Mouse (Mus musculus) heart, embryonic 10.5 days (tissue): ENCODE measurements around the gene Rabep1. TPM values are rescaled to one million over a fixed set of nuclear protein-coding genes. Genes with fewer than 3 reads are reported as not detected.

ENCODE experiments used
- DNase-seq: peaks from one replicate; pipeline ENCODE4 v3.0.0-alpha.2; 2017; ENCODE audit warnings: low spot score
- H3K27ac ChIP-seq: fragments of 300-500 bp; sonication (generic); 2 replicates; pipeline ENCODE4 v1.5.1; 2016; ENCODE audit warnings: mild to moderate bottlenecking
- H3K27me3 ChIP-seq: fragments of 300-500 bp; sonication (generic); 2 replicates; pipeline ENCODE4 v1.6.1; 2016; ENCODE audit warnings: mild to moderate bottlenecking; ENCODE audit not compliant: poor library complexity, insufficient read depth, severe bottlenecking
- H3K36me3 ChIP-seq: fragments of 300-500 bp; sonication (generic); 2 replicates; pipeline ENCODE4 v1.6.1; 2016; ENCODE audit warnings: mild to moderate bottlenecking, moderate library complexity
- H3K4me1 ChIP-seq: fragments of 300-500 bp; sonication (generic); 2 replicates; pipeline ENCODE4 v1.6.1; 2016; ENCODE audit warnings: mild to moderate bottlenecking
- H3K4me3 ChIP-seq: fragments of 300-500 bp; sonication (generic); 2 replicates; pipeline ENCODE4 v1.5.1; 2016; ENCODE audit warnings: mild to moderate bottlenecking, moderate library complexity
- H3K9me3 ChIP-seq: fragments of 300-500 bp; sonication (generic); 2 replicates; pipeline ENCODE4 v1.6.1; 2016; ENCODE audit warnings: mild to moderate bottlenecking, moderate library complexity
- WGBS: fragments of 180-500 bp; shearing (Covaris S2); methylation state at CpG from one replicate; pipeline ENCODE4 v1.1.7; 2016; 5-methylcytosine and 5-hydroxymethylcytosine counted together
- polyA plus RNA-seq: library from polyadenylated mRNA; unstranded; fragments of >200 nt; fragmentation: Nextera tagmentation; extraction: Ambion mirVana; gene quantifications from 2 replicates; pipeline ENCODE4 v1.2.1, GENCODE M21; 2016

Gene Rabep1
- 29.4 and 29.7 TPM in 2 replicates for polyA plus RNA-seq

DNA sequence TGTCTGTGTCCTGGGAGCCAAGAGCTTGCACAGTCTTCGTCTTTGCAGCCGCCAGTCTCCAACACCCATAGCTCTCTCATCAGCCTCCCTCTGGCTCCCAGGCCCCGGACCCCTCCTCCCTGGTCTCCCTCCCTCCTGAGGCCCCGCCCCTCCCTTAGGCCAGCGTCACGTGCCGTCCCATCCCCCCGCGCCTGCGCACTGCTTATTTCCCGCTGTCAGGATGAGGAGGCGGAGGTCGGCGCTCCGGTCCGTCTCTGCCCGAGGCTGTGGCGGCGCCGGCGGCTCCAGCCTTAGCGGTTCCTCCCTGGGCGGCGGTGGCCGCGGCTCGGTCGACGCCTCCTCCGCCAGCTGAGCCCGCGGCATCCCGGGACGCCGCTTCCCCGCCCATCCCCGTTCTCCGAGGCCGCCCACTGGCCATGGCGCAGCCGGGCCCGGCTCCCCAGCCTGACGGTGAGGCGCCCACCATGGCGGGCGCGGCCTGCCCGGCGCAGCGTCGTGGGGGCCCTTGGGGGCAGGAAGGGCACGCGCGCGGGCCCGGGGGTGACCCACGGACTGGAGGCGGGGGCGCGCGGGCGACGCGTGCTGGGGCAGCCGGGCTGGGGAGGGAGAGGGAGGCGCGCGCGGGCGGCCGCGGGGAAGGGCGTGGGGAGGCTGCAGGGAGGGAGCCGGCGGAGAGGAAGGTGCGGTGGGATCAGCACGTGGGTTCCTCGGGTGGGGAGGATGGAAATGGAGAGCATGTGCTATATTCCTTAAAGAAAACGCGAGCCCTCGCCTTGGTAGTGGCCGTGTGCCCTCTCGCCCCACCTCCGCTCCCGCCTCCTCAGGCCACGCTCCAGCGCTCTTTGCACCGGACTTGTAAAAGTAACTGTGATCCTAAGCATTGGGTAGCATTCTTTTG, at the start of gene Rabep1:
Rabep1 (plus strand) TSS at position 220 of the 898 bp plus-strand sequence.
- peak within 1 kb of the TSS; percentile 98 for H3K4me3 ChIP-seq
- peak within 1 kb of the TSS; percentile 97 for H3K27ac ChIP-seq
- peak; percentile 98 for DNase-seq
- no peaks in the 10 kb centered on the region for H3K27me3 ChIP-seq
- under 1% methylated on average over 83 of the region's 88 CpGs for WGBS
- no peaks in the 10 kb centered on the region for H3K36me3 ChIP-seq
- H3K4me1 ChIP-seq: peaks cover 24% of the 10 kb centered on the region
- H3K9me3 ChIP-seq: no peaks in the 10 kb centered on the region

DNA sequence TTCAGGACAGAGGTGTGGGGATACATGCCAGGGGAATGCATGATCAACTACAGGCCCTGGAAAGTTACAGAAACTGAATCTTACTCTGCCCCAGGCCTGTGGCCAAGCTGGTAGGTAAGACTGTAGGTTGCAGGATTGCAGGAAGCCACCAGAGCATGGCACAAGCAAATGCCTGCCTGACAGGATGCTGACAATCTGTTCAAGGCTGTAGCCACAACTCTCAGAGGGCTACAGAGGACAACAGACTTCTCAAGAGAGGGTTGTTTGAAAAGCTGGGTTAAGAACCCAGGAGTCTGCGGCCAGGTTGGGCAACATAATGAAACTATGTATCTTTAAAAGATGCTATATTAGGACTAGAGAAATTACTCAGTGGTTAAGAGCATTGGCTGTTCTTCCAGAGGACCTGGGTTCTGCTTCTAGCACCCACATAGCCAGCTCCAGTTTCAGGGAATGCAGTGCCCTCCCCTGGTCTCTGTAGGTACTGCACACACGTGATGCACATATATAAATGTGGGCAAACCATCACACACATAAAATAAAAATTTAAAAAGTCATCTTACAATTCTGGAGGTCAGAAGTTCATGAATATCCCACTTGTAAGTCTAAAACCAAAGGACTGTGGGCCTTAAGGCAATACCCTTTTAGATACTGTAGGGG, 42.2 kb upstream of the Rabep1 start:
- DNase-seq: no peak
- Histone ChIP-seq H3K9me3 (no peaks in the 10 kb centered on the region), H3K36me3 (no peaks in the 10 kb centered on the region), H3K27me3 (no peaks in the 10 kb centered on the region), H3K4me1 (peaks cover 4% of the 10 kb centered on the region), H3K4me3 (no peak overlapping the region), H3K27ac (no peak overlapping the region)
- 92% methylated on average over 2 of the region's 2 CpGs for whole genome bisulfite sequencing

DNA sequence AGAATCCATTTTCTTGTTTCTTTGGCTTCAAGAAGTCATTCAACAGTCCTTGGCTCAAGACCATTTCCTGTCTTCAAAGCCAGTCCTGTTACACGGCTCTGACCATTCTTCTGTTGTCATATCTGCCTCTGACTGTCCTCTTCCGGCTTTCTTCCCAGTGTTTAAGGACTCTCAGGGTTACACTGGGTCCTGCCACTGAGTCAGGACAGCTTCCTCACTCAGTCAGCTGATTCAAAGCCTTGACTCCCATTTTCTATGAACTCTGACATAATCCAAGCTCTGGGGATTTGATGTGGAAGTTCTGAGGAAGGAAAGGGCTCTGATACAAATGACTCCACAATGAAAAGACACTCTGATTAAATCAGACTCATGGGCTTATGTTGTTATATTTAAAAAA, 41.7 kb upstream of the Rabep1 start:
- no peak for DNase-seq
- H3K27ac ChIP-seq: no peak overlapping the region
- peaks cover 4% of the 10 kb centered on the region for H3K4me1 ChIP-seq
- H3K27me3 ChIP-seq: no peaks in the 10 kb centered on the region
- 70% methylated on average over 2 of the region's 2 CpGs for WGBS
- H3K4me3 ChIP-seq: no peak overlapping the region
- no peaks in the 10 kb centered on the region for H3K9me3 ChIP-seq
- H3K36me3 ChIP-seq: no peaks in the 10 kb centered on the region

DNA sequence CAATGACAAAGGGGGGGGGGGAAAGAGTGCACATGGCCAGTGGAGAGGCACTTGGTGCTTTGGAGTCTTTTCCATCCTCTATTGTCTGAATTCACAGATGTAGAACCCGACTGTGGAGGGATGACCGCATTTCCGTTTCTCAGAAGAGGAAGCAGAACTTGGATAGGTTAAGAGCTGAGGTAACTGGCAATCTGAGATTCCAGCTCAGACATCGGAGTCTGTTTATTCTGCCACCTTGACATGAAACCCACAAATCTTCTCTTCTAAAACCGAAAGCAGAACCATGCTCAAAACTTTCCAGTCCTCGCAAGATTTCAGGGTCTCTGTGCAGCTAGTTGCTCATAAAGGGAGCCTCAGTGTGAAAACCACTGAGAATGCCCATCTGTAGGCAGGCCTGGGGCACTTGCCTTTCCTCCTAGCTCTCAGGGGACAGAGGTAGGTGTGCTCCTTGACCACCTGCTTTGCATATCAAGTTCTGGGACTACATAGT, 40.8 kb upstream of the Rabep1 start:
- H3K27ac ChIP-seq: no peak overlapping the region
- peaks cover 4% of the 10 kb centered on the region for H3K4me1 ChIP-seq
- WGBS: 81% methylated on average over 6 of the region's 6 CpGs

DNA sequence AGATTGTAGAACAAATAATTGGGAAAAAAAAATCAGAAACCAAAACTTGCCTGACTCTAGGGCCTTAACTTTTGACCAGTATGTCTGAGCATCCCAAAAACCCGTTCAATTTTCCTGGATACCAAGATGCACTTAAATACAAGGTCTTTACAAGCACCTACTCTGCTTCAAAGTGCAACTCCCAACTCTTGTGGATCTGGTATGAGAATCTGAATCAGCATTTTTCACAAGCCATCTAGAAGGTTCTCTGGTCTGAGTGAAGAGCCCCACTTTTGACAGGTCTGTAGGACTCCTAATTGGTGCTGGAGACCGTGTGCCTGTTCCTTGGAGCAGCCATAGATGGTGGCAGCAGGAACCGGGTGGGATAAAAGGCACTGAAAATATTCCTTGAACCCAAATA, 40.2 kb upstream of the Rabep1 start:
- H3K4me1 ChIP-seq: peaks cover 4% of the 10 kb centered on the region
- H3K9me3 ChIP-seq: no peaks in the 10 kb centered on the region
- H3K36me3 ChIP-seq: no peaks in the 10 kb centered on the region
- WGBS: 77% methylated on average over 3 of the region's 3 CpGs
- no peak for DNase-seq
- H3K4me3 ChIP-seq: no peak overlapping the region
- no peaks in the 10 kb centered on the region for H3K27me3 ChIP-seq
- H3K27ac ChIP-seq: no peak overlapping the region

More for the DNA sequence above, 40.8 kb upstream of the Rabep1 start:
- no peaks in the 10 kb centered on the region for H3K36me3 ChIP-seq
- H3K4me3 ChIP-seq: no peak overlapping the region
- no peaks in the 10 kb centered on the region for H3K9me3 ChIP-seq
- no peaks in the 10 kb centered on the region for H3K27me3 ChIP-seq
- DNase-seq: no peak

DNA sequence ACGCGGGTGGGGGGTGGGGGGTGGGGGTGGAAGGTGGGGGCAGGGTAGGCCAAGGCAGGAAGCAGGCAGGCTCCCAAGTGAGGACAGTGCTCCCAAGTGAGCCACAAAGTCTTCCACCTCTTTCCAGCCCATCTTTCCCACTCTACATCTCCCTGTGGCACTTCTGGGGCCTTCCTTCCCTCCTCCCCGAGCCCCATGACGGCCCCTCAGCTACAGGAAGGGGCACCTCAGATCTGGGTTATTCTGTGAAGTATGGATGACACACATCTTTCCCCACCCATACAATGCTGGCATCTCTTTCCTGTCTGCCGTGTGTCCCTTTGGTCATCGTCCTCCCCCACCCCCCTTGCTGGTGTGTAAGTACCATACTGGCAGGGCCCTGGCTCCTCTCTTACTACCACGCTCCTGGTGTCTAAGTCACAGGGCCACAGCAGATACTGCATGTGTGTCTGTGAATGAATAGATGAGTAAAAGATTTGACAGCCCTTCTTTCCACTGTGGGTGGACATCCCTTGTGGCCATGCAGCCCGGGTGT, 38.9 kb upstream of the Rabep1 start:
- no peaks in the 10 kb centered on the region for H3K9me3 ChIP-seq
- DNase-seq: no peak
- peak overlapping the region; percentile 69 for H3K27ac ChIP-seq
- H3K27me3 ChIP-seq: no peaks in the 10 kb centered on the region
- no peaks in the 10 kb centered on the region for H3K36me3 ChIP-seq
- H3K4me3 ChIP-seq: no peak overlapping the region
- WGBS: 70% methylated on average over 8 of the region's 8 CpGs
- H3K4me1 ChIP-seq: peaks cover 4% of the 10 kb centered on the region

DNA sequence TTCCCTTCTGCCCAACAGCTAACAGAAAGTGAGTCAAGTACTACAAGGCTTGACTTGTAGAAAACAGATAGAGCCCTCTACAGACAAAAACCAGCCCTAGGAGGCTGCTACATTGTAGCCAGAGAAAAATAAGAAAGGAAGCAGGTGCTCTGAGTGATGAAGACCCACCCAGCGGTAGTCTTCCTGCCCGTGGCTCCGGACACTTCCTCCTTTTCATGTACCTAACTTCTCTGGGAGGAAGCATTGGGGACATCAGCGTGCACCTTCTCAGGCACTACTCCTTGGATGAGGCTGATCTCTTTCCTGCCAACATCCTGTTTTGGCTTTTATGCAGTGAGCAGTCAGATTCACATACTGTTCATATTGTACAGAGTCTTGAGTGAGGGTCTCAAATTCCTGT, 37.9 kb upstream of the Rabep1 start:
- peaks cover 4% of the 10 kb centered on the region for H3K4me1 ChIP-seq
- no peak overlapping the region for H3K4me3 ChIP-seq
- H3K9me3 ChIP-seq: no peaks in the 10 kb centered on the region
- WGBS: 62% methylated on average over 4 of the region's 4 CpGs
- H3K27me3 ChIP-seq: no peaks in the 10 kb centered on the region
- H3K36me3 ChIP-seq: no peaks in the 10 kb centered on the region
- no peak for DNase-seq
- no peak overlapping the region for H3K27ac ChIP-seq

DNA sequence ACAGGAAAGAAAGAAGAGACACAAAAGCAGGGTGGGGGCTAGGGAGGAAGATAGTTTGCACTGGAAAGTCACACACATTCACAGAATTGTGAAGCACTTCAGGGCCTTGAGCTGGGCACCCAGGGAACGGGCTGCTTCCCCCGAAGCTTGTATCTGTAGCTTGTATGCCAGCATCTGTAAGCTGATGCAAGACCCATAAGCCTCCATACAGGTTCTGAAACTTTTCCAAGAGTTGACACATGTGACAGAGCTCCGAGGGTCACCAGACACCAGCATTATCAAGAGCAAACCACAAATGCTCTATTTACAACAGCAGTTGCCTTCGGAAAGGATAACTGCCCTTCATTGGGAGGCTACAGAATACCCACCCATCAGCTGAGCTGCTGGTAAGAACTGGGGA, 36.9 kb upstream of the Rabep1 start:
- no peaks in the 10 kb centered on the region for H3K9me3 ChIP-seq
- H3K4me1 ChIP-seq: peaks cover 4% of the 10 kb centered on the region
- DNase-seq: no peak
- H3K36me3 ChIP-seq: no peaks in the 10 kb centered on the region
- H3K27ac ChIP-seq: no peak overlapping the region
- H3K27me3 ChIP-seq: no peaks in the 10 kb centered on the region
- H3K4me3 ChIP-seq: no peak overlapping the region
- 75% methylated on average over 4 of the region's 4 CpGs for WGBS

DNA sequence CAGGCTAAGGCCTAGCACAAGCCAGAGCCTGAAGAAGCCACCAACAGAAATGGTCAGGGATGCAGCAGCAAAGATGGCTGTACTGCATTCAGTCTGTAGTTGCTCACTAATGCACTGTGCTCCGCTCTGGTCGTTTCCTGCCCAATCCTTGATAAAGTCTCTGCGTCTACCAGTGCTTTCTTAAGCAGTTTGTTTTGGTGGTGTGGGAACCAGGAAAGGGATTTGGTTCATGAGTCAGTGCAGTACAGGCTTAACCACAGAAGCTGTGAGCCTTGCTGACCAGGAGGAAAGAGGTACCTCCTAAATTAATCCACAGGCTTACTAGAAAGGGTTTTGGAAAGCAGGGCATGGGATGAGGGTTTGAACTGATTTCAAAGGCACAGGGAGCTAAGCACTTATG, 36.5 kb upstream of the Rabep1 start:
- WGBS: 41% methylated on average over 3 of the region's 3 CpGs
- H3K9me3 ChIP-seq: no peaks in the 10 kb centered on the region
- H3K27me3 ChIP-seq: no peaks in the 10 kb centered on the region
- H3K27ac ChIP-seq: no peak overlapping the region
- no peak for DNase-seq
- no peak overlapping the region for H3K4me3 ChIP-seq
- H3K4me1 ChIP-seq: peaks cover 4% of the 10 kb centered on the region
- H3K36me3 ChIP-seq: no peaks in the 10 kb centered on the region

DNA sequence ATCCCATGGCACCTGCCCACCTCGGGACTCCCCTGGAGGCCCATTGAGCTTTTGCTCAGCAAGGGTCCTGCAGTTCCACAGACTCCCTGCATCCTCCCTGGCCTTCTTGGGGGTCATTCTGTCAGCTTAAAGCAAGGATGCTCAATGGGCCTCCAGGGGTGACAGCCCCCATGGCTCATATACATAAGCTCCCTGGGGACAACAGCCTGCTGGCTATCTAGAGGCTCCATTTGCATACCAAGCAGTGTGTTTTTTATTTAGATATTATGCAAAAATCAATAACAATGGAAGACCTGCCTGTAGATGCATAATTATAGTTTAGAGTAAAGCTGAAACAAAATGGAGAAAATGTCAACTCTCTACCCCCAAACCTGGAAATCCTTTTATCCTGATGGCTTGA, 35.6 kb upstream of the Rabep1 start:
- no peaks in the 10 kb centered on the region for H3K27me3 ChIP-seq
- H3K36me3 ChIP-seq: no peaks in the 10 kb centered on the region
- no peaks in the 10 kb centered on the region for H3K9me3 ChIP-seq
- no peak for DNase-seq
- H3K4me1 ChIP-seq: peaks cover 4% of the 10 kb centered on the region
- 42% methylated on average over 1 of the region's 1 CpGs for WGBS
- H3K4me3 ChIP-seq: no peak overlapping the region
- no peak overlapping the region for H3K27ac ChIP-seq

DNA sequence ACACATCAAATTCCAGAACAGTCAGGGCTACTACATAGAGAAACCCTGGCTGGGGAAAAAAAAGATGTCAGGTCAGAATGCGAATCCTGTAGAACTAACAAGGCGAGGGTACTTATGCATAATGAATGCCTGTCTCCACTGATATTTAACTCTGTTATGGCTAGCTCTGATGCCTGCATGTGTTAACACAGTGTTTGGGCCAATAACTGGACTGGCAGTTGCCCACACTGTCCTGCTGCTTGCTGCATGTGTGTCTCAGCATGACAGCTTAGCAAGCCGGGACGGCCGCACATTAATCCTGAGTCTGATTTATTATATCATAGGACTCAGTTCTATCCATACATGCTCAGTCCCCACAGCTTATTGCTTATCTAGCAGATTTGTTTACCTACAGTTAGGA, 33.5 kb upstream of the Rabep1 start:
- H3K27ac ChIP-seq: no peak overlapping the region
- DNase-seq: peak; percentile 25
- no peaks in the 10 kb centered on the region for H3K9me3 ChIP-seq
- 88% methylated on average over 5 of the region's 5 CpGs for WGBS
- no peaks in the 10 kb centered on the region for H3K27me3 ChIP-seq
- H3K4me3 ChIP-seq: no peak overlapping the region
- H3K36me3 ChIP-seq: no peaks in the 10 kb centered on the region
- no peaks in the 10 kb centered on the region for H3K4me1 ChIP-seq

DNA sequence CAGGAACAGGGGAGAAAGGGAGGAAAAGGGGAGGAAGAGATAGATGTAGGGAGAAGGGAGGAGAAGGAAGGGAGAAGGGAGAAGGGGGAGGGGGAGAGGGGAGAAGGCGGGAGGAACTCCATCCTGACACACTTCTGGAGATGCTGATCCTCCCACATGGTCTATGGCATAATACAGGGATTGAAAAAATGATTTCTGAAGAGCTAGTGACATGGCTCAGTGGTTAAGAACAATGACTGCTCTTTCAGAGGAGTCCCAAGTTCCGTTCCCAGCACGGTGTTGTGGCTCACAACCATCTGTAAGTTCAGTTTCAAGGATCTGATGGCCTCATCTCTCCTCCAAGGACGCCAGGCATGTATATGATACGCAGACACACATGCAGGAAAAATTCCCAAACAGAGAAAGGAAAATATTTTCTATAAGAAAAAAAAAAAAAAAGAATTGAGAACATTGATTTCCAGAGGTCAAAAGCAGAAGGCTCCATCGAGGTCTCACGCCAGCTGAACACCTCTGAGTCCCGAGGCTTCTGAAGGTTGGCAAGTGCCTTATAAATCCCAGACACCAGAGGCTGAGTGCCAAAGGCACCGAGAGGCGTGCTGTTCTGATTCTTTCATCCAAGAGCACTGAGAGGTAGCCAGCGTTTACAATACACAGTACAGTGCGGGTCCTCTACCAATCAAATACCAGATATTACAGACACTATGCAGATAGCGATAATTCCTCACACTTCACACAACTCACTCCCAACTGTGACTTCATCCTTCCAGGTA, 32.9 kb upstream of the Rabep1 start:
- peak; percentile 28 for DNase-seq
- no peaks in the 10 kb centered on the region for H3K27me3 ChIP-seq

More for the DNA sequence above, 32.9 kb upstream of the Rabep1 start:
- Histone ChIP-seq H3K36me3 (no peaks in the 10 kb centered on the region), H3K9me3 (no peaks in the 10 kb centered on the region), H3K4me3 (no peak overlapping the region), H3K4me1 (no peaks in the 10 kb centered on the region), H3K27ac (no peak overlapping the region)
- WGBS: 71% methylated on average over 13 of the region's 13 CpGs
